Mouse (Mus musculus) thymus, postnatal 14 days (tissue): Measurements from ENCODE around the gene Fam49a.
"Not testable (repeated sequence)": the region's sequence is repeated elsewhere in the genome, so short reads cannot be mapped to it uniquely, and the experiment has no call there.

Source experiments
- DNase-seq: peaks from one replicate; pipeline ENCODE4 v3.0.0; 2021

Fam49a gene

DNA sequence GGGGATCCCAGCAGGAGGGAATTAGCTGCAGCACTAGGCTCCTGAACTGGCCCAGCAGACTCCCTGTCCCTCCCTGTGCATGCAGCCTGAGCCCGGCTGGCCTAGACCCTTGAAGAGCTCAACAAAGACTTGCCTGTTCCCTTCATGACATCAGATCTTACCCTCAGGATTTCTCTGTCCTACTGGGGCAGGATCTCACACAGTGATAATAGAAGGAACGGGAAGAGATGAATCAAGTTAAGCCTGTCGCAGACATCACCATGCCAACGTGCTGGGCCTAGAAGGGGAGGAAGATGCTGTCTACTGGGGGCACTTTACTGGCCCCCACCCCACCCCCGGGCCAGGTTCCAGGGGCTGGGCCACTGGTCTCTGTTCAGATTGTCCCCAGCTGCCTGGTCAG, 53.1 kb downstream of the Fam49a start:
- DNase-seq: no peak

DNA sequence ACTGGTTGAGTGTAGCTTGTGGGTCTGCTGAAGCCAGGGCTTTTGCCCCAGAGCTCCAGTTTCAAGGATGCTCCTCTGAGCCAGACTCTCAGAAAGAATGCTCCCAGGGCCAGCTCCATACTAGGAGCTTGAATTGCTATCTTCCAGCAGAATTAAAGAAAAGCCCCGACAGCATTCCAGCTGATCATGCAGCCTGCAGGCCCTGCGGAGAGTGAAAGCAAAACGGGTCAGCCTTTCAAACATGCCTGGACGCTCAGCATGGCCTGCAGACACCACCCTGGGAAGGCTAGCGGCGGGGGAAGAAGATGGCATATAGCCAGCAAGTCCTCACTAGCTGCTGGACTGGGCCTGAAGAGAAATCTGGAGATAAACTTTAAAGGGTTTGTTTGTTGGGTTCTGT, 55.0 kb downstream of the Fam49a start:
- no peak for DNase-seq

DNA sequence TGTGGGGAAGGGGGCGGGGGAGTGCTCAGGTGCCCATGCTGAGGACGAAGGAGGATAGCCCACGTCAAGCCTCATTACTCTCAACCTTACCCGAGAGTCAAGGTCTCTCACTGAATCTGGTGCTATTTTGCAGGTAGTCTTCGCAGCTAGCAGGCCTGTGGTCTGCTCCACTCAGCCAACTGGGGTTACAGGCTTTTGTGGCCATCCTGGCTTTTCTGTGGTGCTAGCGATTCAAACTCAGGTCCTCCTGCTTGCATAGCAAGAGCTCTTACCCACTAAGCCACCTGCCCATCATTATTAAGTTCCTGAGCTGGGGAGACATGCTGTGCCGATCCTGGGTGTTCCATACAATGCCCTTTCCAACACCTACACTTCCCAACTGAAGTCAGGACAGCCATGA, 55.7 kb downstream of the Fam49a start:
- DNase-seq: no peak

DNA sequence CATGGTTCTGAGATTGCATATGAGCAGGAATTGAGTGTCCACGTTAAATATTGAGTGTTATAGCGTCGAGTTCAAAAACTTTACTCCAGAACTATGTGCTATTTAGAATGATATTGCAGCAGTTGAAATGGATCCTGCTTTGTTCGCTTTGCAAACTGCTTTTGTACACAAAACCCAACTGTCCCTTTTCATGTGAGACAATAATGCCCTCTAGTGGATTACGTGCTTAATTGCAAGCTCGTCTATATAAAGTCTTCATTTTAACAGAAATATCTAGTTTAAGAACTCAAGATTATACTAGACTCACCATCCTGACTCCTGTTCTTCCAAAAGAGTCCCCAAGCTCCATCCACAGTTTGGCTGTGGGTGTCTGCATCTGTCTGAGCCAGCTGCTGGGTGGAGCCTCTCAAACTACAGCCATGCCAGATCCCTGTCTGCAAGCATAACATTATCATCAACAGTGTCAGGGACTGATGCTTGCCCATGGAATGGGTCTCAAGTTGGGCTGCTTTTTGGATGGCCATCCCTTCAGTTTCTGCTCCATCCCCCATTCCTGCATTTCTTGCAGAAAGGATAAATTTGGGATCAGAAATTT, 56.3 kb downstream of the Fam49a start:
- DNase-seq: peak; percentile 35

DNA sequence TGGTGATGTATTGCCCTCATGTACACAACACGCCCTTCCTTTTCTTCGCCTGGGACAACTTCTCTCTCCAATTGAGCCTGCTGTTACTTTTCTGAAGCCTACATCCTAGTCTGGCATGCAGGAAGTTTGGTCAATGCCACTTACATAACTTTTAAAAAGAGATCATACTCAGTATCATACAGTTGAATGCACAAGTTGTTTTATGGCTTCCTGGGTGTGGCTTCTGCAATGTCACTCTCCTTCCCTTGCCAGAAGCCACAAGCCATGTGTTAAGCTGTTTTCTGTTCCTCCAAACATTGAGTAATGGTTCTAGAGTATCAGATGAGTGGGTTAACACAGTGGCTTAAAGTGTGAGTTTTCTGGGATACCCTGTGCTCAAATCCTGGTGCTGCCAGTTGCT, 58.8 kb downstream of the Fam49a start:
- DNase-seq: no peak

DNA sequence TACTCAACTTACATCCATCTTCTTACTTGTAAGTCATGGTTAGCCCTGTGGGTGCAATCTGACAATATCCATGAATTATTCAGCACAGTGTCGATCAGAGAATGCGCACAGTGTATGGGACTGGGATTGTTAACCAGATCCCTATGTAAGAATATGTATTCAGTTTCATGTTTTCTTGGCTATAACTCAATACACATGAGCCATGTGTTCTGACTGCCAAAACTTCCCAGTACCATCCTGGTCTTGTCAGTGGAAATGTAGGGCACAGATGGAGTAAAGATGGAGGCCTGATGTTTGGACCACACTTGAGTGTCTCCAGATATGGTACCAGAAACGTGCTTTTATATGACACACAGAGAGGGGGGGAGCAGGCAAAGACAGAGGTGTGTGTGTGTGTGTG, 59.2 kb downstream of the Fam49a start:
- DNase-seq: no peak

DNA sequence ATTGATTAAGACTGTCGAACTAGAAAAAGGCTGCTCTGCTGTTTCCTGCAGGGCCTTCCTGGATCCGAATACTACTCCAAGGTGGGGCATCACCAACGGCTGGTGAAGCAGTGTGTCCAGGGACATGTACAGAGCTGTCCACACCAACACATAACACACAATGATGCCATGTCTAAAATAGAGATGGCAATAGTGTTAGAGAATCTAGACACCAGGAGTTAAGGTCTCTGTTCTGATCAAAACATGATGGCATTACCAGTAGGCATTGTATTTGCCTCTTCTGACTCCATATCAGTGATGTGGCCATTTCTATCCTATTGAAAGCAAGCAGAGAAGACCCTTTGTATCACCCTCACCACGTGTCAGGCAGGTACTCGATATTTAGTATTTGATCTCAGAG, 61.1 kb downstream of the Fam49a start:
- peak; percentile 3 for DNase-seq

DNA sequence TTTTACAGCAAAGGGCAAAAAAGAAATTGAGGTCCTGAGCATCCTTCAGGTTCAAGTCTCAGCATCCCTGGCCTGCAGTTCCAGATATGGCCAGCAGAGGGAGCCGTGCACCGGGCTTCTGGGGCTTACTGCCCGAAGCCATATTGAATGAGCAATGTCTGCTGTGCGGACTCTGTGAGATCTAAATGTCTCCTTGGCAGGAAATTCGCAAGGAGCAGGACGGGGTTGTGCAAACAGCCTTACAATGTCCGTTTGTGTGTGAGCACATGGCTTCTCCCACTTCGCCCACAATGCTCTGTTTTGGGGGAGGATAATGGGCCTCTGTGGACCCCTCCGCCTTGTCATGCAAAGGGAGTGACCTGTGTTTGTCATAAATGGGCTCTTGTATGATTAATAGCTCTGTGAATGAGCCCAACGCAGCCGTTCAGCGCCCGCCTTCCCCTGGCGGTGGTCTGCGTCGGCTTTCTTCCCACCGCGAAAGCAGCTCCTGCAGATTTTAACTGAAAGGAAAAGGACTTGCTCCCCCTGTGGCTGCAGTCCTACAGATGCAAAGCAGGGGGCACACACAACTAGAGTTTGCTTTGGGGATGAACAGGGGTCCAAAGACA, 61.8 kb downstream of the Fam49a start:
- peak; percentile 93 for DNase-seq

DNA sequence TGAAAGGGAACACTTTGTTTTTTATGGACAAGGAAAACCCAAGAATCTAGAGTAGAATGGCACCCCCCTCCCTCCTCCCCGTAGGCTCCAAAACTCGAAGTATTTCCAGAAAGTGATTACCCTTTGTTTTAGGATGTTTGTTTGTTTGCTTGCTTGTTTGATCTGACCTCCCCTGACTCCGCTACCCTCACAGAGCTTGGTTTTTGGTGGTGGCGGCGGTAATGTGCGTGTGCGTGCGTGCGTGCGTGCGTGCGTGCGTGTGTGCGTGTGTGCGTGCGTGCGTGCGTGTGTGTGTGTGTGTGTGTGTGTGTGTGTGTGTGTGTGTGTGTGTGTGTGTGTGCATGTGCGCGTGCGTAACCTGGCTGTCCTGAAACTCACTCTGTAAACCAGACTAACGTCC, 62.3 kb downstream of the Fam49a start:
- not testable (repeated sequence) for DNase-seq

DNA sequence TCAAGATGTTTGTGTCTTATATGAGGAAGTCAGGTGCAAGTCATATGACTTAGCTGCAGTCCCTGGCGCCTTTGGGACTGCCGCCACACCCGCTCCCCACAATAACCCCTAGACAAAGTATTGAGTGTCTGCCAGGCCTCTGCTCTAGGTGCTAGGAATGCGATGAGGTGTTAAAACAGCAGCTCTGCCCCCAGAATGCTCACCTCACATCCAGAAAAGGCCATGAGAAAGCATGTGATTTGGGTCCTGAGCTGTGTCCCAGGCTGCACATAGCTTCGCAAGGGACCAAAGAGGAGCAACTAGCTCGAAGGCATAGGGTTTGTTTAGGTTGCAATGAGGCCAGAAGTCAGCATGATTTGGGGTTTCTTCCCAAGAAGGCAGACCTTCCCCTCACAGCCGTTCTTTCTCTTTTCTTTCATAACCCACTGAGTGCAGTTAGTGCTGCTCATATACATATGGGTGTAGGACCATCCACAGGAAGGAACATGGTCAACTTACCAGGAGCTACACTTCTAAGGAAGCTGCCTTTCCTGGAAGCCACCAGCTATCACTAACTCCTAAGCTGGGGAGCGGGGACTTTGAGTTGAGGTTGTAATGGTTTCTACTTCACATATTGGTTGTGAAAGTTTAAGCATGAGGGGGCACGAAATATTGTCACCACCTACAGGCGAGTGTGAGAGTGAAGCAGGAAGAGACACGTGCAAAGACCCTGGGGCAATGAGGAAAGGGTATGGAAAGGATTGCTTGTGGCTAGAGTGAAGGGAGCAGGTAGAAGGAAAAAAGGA, 71.8 kb downstream of the Fam49a start:
- DNase-seq: no peak

DNA sequence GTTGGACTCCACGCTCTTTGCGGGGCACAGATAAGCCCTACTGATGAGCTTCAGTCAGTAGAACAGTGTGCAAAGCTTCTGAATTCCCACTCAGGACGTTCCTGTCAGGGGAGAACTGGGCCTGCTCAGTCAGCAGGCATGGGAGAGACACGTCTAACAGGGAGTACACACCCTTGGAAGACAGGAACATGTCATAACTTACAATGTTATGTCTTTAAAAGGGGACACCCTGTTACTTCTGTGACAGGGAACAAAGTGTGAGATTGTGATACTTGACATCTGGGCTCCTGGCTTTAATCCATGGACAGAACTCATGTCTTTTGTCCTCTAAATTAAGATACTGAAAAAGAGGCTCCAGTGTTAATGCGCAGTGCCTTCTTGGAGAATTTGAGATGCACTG, 72.5 kb downstream of the Fam49a start:
- no peak for DNase-seq

DNA sequence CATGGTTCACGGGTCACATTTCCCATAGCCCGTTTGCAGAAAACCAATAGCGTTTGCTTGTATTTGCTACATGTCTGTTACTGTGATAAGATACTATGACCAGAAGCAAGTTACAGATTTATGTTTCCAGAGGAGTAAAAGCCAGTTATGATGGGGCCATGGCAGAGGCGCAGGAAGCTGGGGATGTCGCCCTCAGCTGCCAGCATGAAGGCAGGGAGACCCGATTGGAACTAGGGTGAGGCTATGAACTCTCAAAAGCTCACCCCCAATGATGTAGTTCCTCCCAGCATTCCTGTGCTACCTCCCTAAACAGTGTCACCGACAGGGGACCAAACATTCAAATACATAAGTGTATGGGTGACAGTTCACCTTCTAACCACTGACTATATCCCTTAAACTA, 73.6 kb downstream of the Fam49a start:
- DNase-seq: no peak

DNA sequence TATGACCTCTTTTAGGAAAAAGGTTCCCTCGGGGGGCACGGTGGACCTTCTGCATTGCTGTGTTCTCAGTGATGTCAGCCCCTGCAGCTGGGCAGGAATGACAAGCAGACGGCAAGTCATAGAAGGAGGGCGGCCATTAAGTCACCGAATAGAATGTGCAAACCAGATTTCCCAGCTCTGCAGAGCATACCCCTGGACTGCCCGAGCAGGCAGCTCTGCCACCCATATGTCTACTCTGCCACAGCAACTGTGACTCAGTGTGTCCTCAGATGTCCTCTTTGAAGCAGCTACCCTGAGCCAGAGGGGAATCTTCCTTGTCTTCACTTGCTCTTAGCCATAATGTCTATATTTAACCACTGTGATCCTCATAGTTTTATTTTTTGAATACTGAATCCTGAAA, 75.4 kb downstream of the Fam49a start:
- DNase-seq: peak; percentile 1

DNA sequence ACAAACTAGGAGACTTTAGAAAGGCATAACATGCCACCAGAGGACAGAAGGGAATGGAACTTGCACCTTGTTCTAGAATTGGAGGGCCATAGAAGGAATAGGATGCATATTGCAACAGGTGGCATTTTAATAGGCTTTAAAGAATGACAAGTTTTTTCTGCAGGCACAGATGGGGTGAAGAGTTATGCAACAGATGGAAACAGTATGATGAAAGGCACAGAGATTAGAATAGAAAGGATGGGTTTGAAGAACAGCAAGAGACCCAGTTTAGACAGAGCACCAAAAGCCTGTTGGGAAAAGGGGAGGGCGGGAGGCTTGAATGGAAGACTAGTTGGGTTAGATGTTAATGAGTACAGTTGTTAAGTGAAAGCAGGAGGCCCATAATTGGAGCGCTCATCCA, 81.4 kb downstream of the Fam49a start:
- DNase-seq: no peak

DNA sequence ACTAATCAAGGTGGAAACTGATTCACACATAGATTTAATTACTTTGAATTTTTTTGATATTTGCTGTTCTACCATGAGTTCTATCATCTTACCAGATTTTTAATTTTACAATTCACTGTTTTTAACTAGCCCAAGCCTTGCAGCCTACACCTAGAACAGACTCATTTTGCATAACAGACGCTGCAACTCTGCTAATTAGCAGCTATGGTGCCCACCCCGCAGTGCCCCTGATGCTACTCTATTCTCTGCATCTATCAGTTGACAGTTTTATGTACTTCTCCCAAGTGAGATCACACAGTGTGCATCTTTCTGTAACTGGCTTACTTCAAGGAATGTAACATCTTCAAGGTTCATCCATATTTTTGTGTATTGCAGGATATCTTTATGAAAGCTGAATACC, 86.7 kb downstream of the Fam49a start:
- DNase-seq: no peak

DNA sequence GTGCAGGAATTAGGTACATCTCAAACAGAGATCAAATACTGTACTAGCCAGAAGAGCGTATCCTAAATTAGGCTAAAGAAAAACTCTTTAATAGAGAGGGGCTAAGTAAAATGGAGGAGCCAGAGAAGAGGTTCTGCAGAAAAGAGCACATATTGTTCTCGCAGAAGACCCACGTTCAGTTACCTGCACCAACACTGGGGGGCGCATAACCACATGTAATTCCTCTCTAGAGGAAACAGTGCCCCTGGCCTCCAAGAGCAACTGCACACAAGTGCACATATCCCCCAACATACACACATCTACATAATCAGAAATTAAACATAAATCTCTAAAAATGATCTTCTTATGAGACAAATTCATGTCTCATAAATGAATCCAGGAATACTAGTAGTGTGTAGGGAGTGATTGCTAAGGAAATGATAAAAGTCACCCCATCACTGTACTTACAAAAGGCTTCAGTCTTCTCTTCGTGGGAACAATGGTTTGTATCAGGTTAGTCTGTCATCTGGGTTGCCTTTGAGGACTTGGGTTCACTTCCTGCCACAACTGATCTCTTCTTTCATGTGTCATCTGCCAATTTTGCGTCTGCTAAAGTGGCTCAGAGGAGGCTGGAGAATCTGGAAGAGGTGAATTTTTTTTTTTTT, 87.8 kb downstream of the Fam49a start:
- peak; percentile 85 for DNase-seq

DNA sequence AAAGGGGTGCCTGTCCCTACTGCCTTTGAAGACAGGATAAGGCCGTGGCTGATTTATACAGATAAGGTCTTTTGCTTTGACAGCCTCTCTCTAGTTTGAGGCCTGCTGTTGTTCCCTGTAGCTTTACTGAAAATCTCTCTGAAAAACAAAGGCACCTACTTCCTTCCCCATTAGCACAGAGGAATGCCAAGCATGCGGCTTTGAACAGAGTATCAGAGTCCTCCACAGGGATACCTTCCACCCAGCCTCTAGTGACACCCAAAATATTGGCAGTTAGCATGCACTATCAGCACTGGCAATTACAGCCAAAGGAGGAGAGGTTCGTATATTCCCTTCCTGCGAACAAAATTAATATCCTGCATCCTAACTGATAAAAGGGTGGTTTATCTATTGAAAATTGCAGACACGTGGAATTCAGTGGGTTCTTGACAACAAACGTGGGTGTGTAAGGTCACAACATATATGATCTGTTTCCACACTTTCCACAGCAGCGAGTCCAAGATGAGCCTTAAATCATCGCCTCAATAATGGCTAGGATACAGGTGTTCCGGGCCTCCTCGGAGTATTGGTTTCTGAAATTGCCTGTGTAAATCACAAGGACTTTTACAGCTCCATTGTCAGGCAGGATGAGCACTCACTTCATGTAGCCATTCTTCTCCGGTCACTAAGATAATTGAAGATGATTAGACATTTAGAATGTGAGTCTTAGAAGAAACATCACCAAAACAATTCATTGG, 90.0 kb downstream of the Fam49a start:
- no peak for DNase-seq

DNA sequence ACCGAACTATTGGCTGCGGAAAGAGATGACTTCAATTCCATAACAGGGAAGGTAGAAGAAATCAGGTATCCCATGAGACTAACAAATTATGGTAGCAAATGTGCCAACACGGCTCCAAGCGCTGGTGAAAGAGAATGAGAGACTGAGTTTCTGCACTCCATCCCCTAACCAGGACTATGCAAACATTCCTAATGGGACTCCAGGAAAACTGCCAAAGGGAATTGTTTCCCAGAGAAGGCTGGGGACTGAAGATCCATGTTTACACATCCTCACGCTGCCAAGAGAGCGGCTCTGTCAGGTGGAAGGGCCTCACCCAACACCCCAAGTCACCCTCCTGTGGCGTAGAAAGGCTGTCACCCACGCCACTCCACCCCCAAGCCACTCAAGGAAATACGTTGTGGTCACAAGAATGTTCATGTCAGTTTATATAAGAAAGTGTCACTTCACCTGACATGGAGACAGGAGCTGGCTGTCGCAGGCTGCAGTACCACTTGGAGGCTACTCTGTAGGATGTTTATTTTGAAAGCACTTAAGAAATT, 92.2 kb downstream of the Fam49a start:
- DNase-seq: no peak

DNA sequence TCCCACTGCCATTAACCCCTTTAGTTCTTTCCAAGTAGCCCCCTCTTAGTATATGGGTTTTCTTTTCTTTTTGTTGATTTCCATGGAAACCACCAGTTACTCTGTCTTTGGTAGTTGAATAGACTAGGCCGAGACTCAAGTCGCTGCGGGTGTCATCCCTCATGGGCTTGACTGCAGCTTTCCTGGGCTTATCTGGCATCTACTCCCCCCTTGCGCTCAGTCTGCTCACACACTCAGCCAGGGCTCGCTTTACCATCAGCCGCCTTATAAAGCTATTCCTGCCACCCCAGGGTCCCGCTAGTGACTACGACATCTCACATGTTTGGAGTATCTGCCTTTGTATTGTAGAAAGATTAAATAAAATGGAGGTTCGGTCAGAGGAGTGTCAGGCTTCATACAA, 94.1 kb downstream of the Fam49a start:
- DNase-seq: no peak

DNA sequence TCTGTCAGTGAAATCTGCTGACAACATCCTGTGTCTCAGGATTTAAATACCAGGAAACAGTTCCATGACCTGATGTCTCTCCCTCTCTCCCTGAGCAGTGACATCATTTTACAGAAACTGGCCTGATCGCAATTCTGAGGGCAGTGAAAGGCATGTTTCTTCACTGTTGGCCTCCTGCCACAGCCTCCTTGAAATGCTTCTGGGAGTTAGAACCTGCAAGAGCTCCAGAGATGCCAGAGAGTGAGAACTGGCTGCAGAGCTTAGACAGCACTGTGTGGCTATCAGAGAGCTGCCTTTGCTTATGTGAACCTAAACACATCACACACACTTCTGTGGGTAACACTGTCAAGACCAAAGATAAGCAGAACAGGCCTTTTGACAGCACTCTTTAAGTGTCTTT, 94.5 kb downstream of the Fam49a start:
- DNase-seq: no peak

DNA sequence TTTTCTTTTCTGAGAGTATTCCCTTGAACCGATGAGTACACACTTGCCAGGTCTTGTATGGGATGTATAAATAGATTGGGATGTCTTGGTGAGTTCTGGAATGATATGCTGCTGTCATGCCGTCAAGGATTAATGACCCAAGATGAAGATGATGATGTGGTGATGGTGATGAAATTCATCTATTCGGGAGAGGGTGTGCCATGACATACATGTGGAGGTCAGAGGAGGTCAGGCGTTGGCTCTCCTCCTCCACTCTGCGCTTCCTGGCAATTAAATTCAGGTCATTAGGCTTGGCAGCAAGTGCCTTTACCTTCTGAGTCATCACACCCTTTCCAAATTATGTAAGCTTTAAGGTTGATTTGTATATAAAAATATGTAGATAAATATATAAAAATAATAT, 95.0 kb downstream of the Fam49a start:
- no peak for DNase-seq

DNA sequence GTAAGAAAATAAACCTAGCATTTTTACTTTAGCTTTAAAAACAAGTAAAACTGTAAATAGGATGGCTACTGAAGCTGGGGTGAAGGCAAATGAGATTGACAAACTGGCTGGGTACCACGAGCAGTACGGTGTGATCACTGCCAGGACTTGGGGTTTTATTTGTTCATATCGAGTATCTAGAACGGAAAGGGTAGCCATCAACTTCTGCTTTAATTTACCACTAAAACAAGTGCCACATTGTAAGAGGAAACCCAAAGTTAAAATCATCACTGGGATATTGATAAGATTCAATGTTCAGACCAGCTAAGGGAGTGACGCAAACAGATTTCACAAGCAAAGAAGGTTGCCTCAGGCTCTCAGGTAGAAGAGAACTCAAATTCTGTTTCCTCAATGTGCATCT, 98.0 kb downstream of the Fam49a start:
- no peak for DNase-seq

DNA sequence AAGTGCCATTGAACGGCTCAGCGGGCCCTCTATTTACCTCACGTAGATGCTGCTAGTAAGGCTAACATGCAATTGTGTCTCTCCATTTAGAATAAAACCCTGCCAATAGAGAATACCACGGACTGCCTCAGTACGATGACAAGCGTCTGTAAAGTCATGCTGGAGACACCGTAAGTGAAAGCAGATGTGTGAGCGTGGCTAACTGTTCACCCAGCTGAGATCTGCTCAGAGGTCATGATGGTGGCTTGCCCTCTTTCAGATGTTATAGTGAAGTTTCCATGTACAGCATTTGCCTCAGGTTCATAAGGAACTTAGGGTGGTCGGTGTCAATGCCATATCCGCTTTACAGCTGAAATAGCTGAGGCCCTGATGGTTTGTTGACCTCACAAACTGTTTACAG, 100.4 kb downstream of the Fam49a start:
- no peak for DNase-seq
